Mouse (Mus musculus): ENCODE results near the gene Tcea3. TPM values are rescaled to one million over a fixed set of nuclear protein-coding genes. Genes with fewer than 3 reads are reported as not detected.

Gene Tcea3
- polyA plus RNA-seq, 1 experiment from 2014 or later: 19.8 TPM

- H3K9ac ChIP-seq (replicated peaks; ENCODE audit: low read depth, low read length): no peak overlapping the region
- H3K9me3 ChIP-seq (ENCODE audit: control insufficient read depth, low read depth, low read length): no peaks in the 10 kb centered on the region
These were observed 2.3 kb downstream of the Tcea3 start for GRCm38 (mm10) chr4:136249780-136250179.

GRCm38 (mm10) chr4:136255919-136256318 lies 8.4 kb downstream of the Tcea3 start:
- Histone ChIP-seq H3K27me3 (ENCODE audit: control insufficient read depth, insufficient read depth, low read length) (no peaks in the 10 kb centered on the region), H3K4me2 (replicated peaks; ENCODE audit: low read depth, low read length) (no peak overlapping the region), H3K27ac (ENCODE audit: low read length) (no peak overlapping the region), H3K4me3 (ENCODE audit: low read depth, low read length) (no peak overlapping the region), H3K4me1 (ENCODE audit: control insufficient read depth, insufficient read depth, low read length) (peaks cover 2% of the 10 kb centered on the region; the same call in 1 of the 2 replicates), H3K9ac (replicated peaks; ENCODE audit: low read depth, low read length) (no peak overlapping the region), H3K9me3 (ENCODE audit: control insufficient read depth, low read depth, low read length) (no peaks in the 10 kb centered on the region), H3K36me3 (ENCODE audit: control insufficient read depth, insufficient read depth, low read length) (no peaks in the 10 kb centered on the region; the same call in 1 of the 2 replicates)
- ATAC-seq (ENCODE audit: insufficient number of reproducible peaks, insufficient read depth, low FRiP score, low read depth): peak; percentile 42
- 9% methylated on average over 6 of the region's 6 CpGs for WGBS

More at GRCm38 (mm10) chr4:136249780-136250179, 2.3 kb downstream of the Tcea3 start:
- H3K4me2 ChIP-seq (replicated peaks; ENCODE audit: low read depth, low read length): peak overlapping the region; percentile 92
- H3K36me3 ChIP-seq (ENCODE audit: control insufficient read depth, insufficient read depth, low read length): no peaks in the 10 kb centered on the region; the same call in 1 of the 2 replicates
- ATAC-seq (ENCODE audit: insufficient number of reproducible peaks, insufficient read depth, low FRiP score, low read depth): peak; percentile 61; the same call in 1 of the 2 replicates
- WGBS: 22% methylated on average over 9 of the region's 9 CpGs
- H3K27me3 ChIP-seq (ENCODE audit: control insufficient read depth, insufficient read depth, low read length): 0 out of 2 replicates have a peak, but pooled peaks cover 11% of the 10 kb centered on the region
- no peak overlapping the region for H3K4me3 ChIP-seq (ENCODE audit: low read depth, low read length)
- peak overlapping the region; percentile 22; the same call in 1 of the 2 replicates for H3K27ac ChIP-seq (ENCODE audit: low read length)
- peaks cover 37% of the 10 kb centered on the region for H3K4me1 ChIP-seq (ENCODE audit: control insufficient read depth, insufficient read depth, low read length)

DNA sequence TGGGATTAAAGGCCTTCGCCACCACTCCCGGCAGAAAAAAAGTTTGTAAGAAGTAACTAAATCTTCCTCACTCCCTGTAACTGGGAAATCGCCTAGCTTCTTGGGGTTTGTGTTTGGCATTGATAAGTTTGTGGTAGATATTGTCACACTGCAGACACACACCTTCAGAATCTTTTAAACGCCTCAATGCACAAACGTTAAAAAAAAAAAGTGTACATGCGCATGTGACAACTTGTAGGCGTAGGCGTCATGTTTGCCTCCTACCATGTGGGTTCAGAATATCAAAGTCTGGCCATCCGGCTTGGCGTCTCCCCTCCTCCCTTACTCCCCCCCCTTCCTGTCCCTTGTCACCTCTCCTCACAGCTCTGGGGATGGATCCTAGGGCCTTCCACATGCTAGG lies 9.2 kb downstream of the Tcea3 start:
- Histone ChIP-seq H3K36me3 (ENCODE audit: control insufficient read depth, insufficient read depth, low read length) (no peaks in the 10 kb centered on the region; the same call in 1 of the 2 replicates), H3K9me3 (ENCODE audit: control insufficient read depth, low read depth, low read length) (no peaks in the 10 kb centered on the region), H3K4me1 (ENCODE audit: control insufficient read depth, insufficient read depth, low read length) (peaks cover 2% of the 10 kb centered on the region; the same call in 1 of the 2 replicates), H3K4me3 (ENCODE audit: low read depth, low read length) (no peak overlapping the region), H3K9ac (replicated peaks; ENCODE audit: low read depth, low read length) (no peak overlapping the region), H3K27me3 (ENCODE audit: control insufficient read depth, insufficient read depth, low read length) (no peaks in the 10 kb centered on the region), H3K4me2 (replicated peaks; ENCODE audit: low read depth, low read length) (no peak overlapping the region), H3K27ac (ENCODE audit: low read length) (no peak overlapping the region)
- 58% methylated on average over 10 of the region's 10 CpGs for WGBS
- no peak for ATAC-seq (ENCODE audit: insufficient number of reproducible peaks, insufficient read depth, low FRiP score, low read depth)

GRCm38 (mm10) chr4:136259916-136260315 lies 12.4 kb downstream of the Tcea3 start:
- H3K9me3 ChIP-seq (ENCODE audit: control insufficient read depth, low read depth, low read length): no peaks in the 10 kb centered on the region
- no peak overlapping the region for H3K4me2 ChIP-seq (replicated peaks; ENCODE audit: low read depth, low read length)
- ATAC-seq (ENCODE audit: insufficient number of reproducible peaks, insufficient read depth, low FRiP score, low read depth): no peak
- H3K9ac ChIP-seq (replicated peaks; ENCODE audit: low read depth, low read length): no peak overlapping the region
- H3K36me3 ChIP-seq (ENCODE audit: control insufficient read depth, insufficient read depth, low read length): no peaks in the 10 kb centered on the region
- H3K27me3 ChIP-seq (ENCODE audit: control insufficient read depth, insufficient read depth, low read length): no peaks in the 10 kb centered on the region
- no peak overlapping the region for H3K27ac ChIP-seq (ENCODE audit: low read length)
- H3K4me1 ChIP-seq (ENCODE audit: control insufficient read depth, insufficient read depth, low read length): peaks cover 2% of the 10 kb centered on the region; the same call in 1 of the 2 replicates
- H3K4me3 ChIP-seq (ENCODE audit: low read depth, low read length): no peak overlapping the region
- WGBS: 63% methylated on average over 3 of the region's 3 CpGs

DNA sequence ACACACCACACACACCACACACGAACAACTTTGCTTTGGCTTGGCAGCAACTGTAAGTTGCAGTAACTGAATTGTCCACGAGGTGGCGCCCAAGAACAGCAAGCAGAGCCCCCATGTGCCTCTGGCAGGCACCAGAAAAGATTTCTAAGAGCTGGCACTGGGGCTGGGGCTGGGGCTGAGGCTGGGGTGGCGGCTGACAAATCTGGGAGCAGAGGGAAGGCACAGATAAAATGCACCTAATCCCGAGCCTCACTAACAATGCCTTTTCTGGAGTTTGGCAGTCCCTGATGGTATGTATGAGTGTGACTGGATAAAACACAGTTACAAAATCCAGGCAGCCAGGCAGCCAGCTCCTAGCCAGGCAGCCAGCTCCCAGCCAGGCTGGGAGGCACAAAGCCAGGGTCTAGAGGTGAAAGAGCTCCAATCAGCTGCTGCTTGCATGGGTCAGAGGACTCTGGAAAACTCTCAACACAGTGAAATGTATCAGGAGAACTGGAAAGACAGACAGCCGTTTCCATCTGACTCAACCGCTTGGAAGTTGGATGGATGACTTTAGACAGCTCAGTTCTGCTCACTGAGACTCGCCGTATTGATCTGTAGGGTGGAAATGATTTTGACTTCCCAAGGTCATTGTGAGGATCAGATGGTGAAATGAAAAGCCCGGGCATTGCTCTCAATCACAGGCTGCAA lies 13.1 kb downstream of the Tcea3 start:
- H3K4me3 ChIP-seq (ENCODE audit: low read depth, low read length): no peak overlapping the region
- no peak overlapping the region for H3K9ac ChIP-seq (replicated peaks; ENCODE audit: low read depth, low read length)
- H3K4me2 ChIP-seq (replicated peaks; ENCODE audit: low read depth, low read length): no peak overlapping the region
- WGBS: 40% methylated on average over 10 of the region's 10 CpGs
- no peaks in the 10 kb centered on the region for H3K9me3 ChIP-seq (ENCODE audit: control insufficient read depth, low read depth, low read length)
- H3K36me3 ChIP-seq (ENCODE audit: control insufficient read depth, insufficient read depth, low read length): no peaks in the 10 kb centered on the region
- H3K27me3 ChIP-seq (ENCODE audit: control insufficient read depth, insufficient read depth, low read length): no peaks in the 10 kb centered on the region
- no peak overlapping the region for H3K27ac ChIP-seq (ENCODE audit: low read length)
- H3K4me1 ChIP-seq (ENCODE audit: control insufficient read depth, insufficient read depth, low read length): peaks cover 2% of the 10 kb centered on the region; the same call in 1 of the 2 replicates
- ATAC-seq (ENCODE audit: insufficient number of reproducible peaks, insufficient read depth, low FRiP score, low read depth): no peak

GRCm38 (mm10) chr4:136261912-136262311 lies 14.4 kb downstream of the Tcea3 start:
- H3K4me3 ChIP-seq (ENCODE audit: low read depth, low read length): no peak overlapping the region
- H3K27ac ChIP-seq (ENCODE audit: low read length): no peak overlapping the region
- H3K4me2 ChIP-seq (replicated peaks; ENCODE audit: low read depth, low read length): no peak overlapping the region
- 51% methylated on average over 10 of the region's 10 CpGs for WGBS
- no peaks in the 10 kb centered on the region for H3K27me3 ChIP-seq (ENCODE audit: control insufficient read depth, insufficient read depth, low read length)
- no peaks in the 10 kb centered on the region; the same call in 1 of the 2 replicates for H3K4me1 ChIP-seq (ENCODE audit: control insufficient read depth, insufficient read depth, low read length)
- no peak for ATAC-seq (ENCODE audit: insufficient number of reproducible peaks, insufficient read depth, low FRiP score, low read depth)
- H3K36me3 ChIP-seq (ENCODE audit: control insufficient read depth, insufficient read depth, low read length): no peaks in the 10 kb centered on the region
- no peaks in the 10 kb centered on the region for H3K9me3 ChIP-seq (ENCODE audit: control insufficient read depth, low read depth, low read length)
- no peak overlapping the region for H3K9ac ChIP-seq (replicated peaks; ENCODE audit: low read depth, low read length)

DNA sequence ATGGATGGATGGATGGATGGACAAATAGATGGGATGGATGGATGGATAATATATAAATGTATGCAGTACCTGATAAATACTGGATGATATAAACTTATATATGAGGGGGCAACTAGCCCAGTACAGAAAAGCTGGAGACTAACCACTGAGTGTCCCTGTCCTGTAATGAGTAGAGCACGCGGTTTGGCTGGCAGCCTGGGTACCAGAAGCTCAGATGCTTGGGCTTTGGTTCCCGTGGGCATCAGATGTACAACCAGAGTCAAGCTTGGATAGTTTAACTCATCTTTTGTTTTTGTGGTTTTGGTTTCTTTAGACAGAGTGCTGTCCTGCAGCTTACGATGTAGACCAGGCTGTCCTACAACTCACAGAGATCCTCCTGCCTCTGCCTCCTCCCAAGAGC lies 16.0 kb downstream of the Tcea3 start:
- no peaks in the 10 kb centered on the region; the same call in 1 of the 2 replicates for H3K4me1 ChIP-seq (ENCODE audit: control insufficient read depth, insufficient read depth, low read length)
- no peaks in the 10 kb centered on the region for H3K27me3 ChIP-seq (ENCODE audit: control insufficient read depth, insufficient read depth, low read length)
- no peak overlapping the region for H3K9ac ChIP-seq (replicated peaks; ENCODE audit: low read depth, low read length)
- no peak for ATAC-seq (ENCODE audit: insufficient number of reproducible peaks, insufficient read depth, low FRiP score, low read depth)
- no peak overlapping the region for H3K4me2 ChIP-seq (replicated peaks; ENCODE audit: low read depth, low read length)
- no peaks in the 10 kb centered on the region for H3K9me3 ChIP-seq (ENCODE audit: control insufficient read depth, low read depth, low read length)
- WGBS: 95% methylated on average over 4 of the region's 4 CpGs
- no peak overlapping the region for H3K4me3 ChIP-seq (ENCODE audit: low read depth, low read length)
- no peak overlapping the region for H3K27ac ChIP-seq (ENCODE audit: low read length)
- H3K36me3 ChIP-seq (ENCODE audit: control insufficient read depth, insufficient read depth, low read length): no peaks in the 10 kb centered on the region

GRCm38 (mm10) chr4:136266716-136267343 lies 19.3 kb downstream of the Tcea3 start:
- Histone ChIP-seq H3K36me3 (ENCODE audit: control insufficient read depth, insufficient read depth, low read length) (no peaks in the 10 kb centered on the region), H3K9ac (replicated peaks; ENCODE audit: low read depth, low read length) (no peak overlapping the region), H3K27me3 (ENCODE audit: control insufficient read depth, insufficient read depth, low read length) (no peaks in the 10 kb centered on the region), H3K27ac (ENCODE audit: low read length) (no peak overlapping the region), H3K4me1 (ENCODE audit: control insufficient read depth, insufficient read depth, low read length) (no peaks in the 10 kb centered on the region), H3K4me2 (replicated peaks; ENCODE audit: low read depth, low read length) (no peak overlapping the region), H3K4me3 (ENCODE audit: low read depth, low read length) (no peak overlapping the region), H3K9me3 (ENCODE audit: control insufficient read depth, low read depth, low read length) (no peaks in the 10 kb centered on the region)
- whole genome bisulfite sequencing: 82% methylated on average over 9 of the region's 9 CpGs
- ATAC-seq (ENCODE audit: insufficient number of reproducible peaks, insufficient read depth, low FRiP score, low read depth): no peak

Data from stomach, embryonic 14.5 days (tissue).